Mouse (Mus musculus) stomach, embryonic 15.5 days (tissue): Measurements from ENCODE around the gene Stk10. TPM values are rescaled to one million over a fixed set of nuclear protein-coding genes. Genes with fewer than 3 reads are reported as not detected.
"Not testable (repeated sequence)": the region's sequence is repeated elsewhere in the genome, so short reads cannot be mapped to it uniquely, and the experiment has no call there.

Experiments
- ATAC-seq: fragments of 200-750 bp; cut with Nextera tagmentation; 2 replicates; pipeline ENCODE4 v1.8.0; 2017; ENCODE audit warnings: low read depth, moderate number of reproducible peaks, moderate TSS enrichment; ENCODE audit not compliant: insufficient read depth, low FRiP score
- H3K27ac ChIP-seq: fragments of 300-500 bp; sonication (generic); 2 replicates; pipeline ENCODE4 v1.5.1; 2015; ENCODE audit warnings: mild to moderate bottlenecking, inconsistent platforms
- H3K27me3 ChIP-seq: fragments of 300-500 bp; sonication (generic); replicated peaks from 2 replicates; pipeline ENCODE4 v1.6.1; 2015; ENCODE audit warnings: inconsistent platforms
- H3K36me3 ChIP-seq: fragments of 300-500 bp; sonication (generic); 2 replicates; pipeline ENCODE4 v1.6.1; 2015; ENCODE audit warnings: inconsistent platforms
- H3K4me1 ChIP-seq: fragments of 300-500 bp; sonication (generic); 2 replicates; pipeline ENCODE4 v1.6.1; 2015; ENCODE audit warnings: inconsistent platforms
- H3K4me2 ChIP-seq: fragments of 300-500 bp; sonication (generic); 2 replicates; pipeline ENCODE4 v1.6.1; 2015; ENCODE audit warnings: mild to moderate bottlenecking, inconsistent platforms
- H3K4me3 ChIP-seq: fragments of 300-500 bp; sonication (generic); replicated peaks from 2 replicates; pipeline ENCODE4 v1.5.1; 2015; ENCODE audit warnings: inconsistent platforms
- H3K9ac ChIP-seq: fragments of 300-500 bp; sonication (generic); 2 replicates; pipeline ENCODE4 v1.6.1; 2015; ENCODE audit warnings: inconsistent platforms
- H3K9me3 ChIP-seq: fragments of 300-500 bp; sonication (generic); 2 replicates; pipeline ENCODE4 v1.6.1; 2016; ENCODE audit warnings: inconsistent platforms
- WGBS: fragments of 180-500 bp; shearing (Covaris S2); methylation state at CpG from one replicate; pipeline ENCODE4 v1.1.7; 2015; 5-methylcytosine and 5-hydroxymethylcytosine counted together
- polyA plus RNA-seq: library from polyadenylated mRNA; unstranded; fragments of >200 nt; fragmentation: Nextera tagmentation; extraction: Ambion mirVana; gene quantifications from 2 replicates; pipeline ENCODE4 v1.2.1, GENCODE M21; 2015

Gene Stk10
- polyA plus RNA-seq, 1 experiment from 2014 or later, result 3.8 TPM

GRCm38 (mm10) chr11:32505091-32505739 lies 27.9 kb upstream of the Stk10 start:
- Histone ChIP-seq H3K4me1 (no peaks in the 10 kb centered on the region), H3K36me3 (peaks cover 7% of the 10 kb centered on the region; the same call in 1 of the 2 replicates), H3K27ac (no peak overlapping the region), H3K4me2 (no peak overlapping the region), H3K4me3 (no peak overlapping the region), H3K9me3 (no peaks in the 10 kb centered on the region), H3K27me3 (no peaks in the 10 kb centered on the region), H3K9ac (no peak overlapping the region)
- no peak for ATAC-seq
- WGBS, result 69% methylated on average over 7 of the region's 7 CpGs

DNA sequence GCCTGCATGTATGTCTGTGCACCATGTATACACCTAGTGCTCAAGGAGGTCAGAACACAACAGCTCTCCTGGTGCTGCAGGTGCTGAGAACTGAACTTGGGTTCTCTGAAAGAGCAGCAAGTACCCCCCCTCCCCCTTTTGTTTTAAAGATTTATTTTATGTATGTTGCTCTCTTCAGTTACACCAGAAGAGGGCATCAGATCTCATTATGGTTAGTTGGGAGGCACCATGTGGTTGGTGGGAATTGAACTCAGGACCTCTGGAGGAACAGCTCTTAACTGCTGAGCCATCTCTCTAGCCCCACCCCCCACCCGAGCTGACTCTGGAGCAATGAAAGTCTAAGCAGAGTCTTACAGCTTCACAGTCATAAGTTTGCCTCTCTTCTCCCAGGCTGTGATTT lies 22.2 kb upstream of the Stk10 start:
- 77% methylated on average over 1 of the region's 1 CpGs for WGBS
- no peak overlapping the region for H3K27ac ChIP-seq
- H3K9ac ChIP-seq, result no peak overlapping the region
- no peaks in the 10 kb centered on the region for H3K36me3 ChIP-seq
- H3K4me2 ChIP-seq, result no peak overlapping the region
- H3K4me3 ChIP-seq, result no peak overlapping the region
- no peaks in the 10 kb centered on the region for H3K27me3 ChIP-seq
- H3K9me3 ChIP-seq, result no peaks in the 10 kb centered on the region
- no peak for ATAC-seq
- H3K4me1 ChIP-seq, result no peaks in the 10 kb centered on the region

- not testable (repeated sequence) for ATAC-seq, H3K4me2 ChIP-seq, H3K27ac ChIP-seq, H3K4me3 ChIP-seq, H3K27me3 ChIP-seq, H3K4me1 ChIP-seq, H3K36me3 ChIP-seq, H3K9ac ChIP-seq, H3K9me3 ChIP-seq
- WGBS, result 89% methylated on average over 5 of the region's 5 CpGs
These were observed 18.3 kb upstream of the Stk10 start for GRCm38 (mm10) chr11:32514853-32515252.

DNA sequence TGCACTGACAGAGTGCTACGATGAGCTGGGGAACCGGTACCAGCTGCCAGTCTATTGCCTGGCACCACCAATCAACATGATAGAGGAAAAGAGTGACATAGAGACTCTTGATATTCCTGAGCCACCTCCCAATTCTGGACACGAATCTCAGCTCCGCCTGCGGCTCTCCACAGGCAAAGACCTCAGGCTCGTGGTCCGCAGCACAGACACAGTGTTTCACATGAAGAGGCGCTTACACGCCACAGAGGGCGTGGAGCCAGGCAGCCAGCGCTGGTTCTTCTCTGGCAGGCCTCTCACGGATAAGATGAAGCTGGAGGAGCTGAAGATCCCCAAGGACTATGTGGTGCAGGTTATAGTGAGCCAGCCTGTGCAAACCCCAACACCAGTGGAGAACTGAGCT lies 17.0 kb upstream of the Stk10 start:
- no peak overlapping the region for H3K4me3 ChIP-seq
- WGBS, result 89% methylated on average over 12 of the region's 12 CpGs
- H3K9me3 ChIP-seq, result no peaks in the 10 kb centered on the region
- no peaks in the 10 kb centered on the region for H3K4me1 ChIP-seq
- H3K9ac ChIP-seq, result no peak overlapping the region
- H3K27ac ChIP-seq, result no peak overlapping the region
- ATAC-seq, result no peak
- peaks cover 9% of the 10 kb centered on the region for H3K36me3 ChIP-seq
- no peaks in the 10 kb centered on the region for H3K27me3 ChIP-seq
- no peak overlapping the region for H3K4me2 ChIP-seq

GRCm38 (mm10) chr11:32516916-32517712 lies 16.0 kb upstream of the Stk10 start:
- ATAC-seq, result no peak
- no peak overlapping the region for H3K27ac ChIP-seq
- 84% methylated on average over 8 of the region's 8 CpGs for WGBS
- H3K4me3 ChIP-seq, result no peak overlapping the region
- H3K4me2 ChIP-seq, result no peak overlapping the region
- no peaks in the 10 kb centered on the region for H3K27me3 ChIP-seq
- peaks cover 9% of the 10 kb centered on the region for H3K36me3 ChIP-seq
- H3K9me3 ChIP-seq, result no peaks in the 10 kb centered on the region
- no peak overlapping the region for H3K9ac ChIP-seq
- H3K4me1 ChIP-seq, result no peaks in the 10 kb centered on the region

DNA sequence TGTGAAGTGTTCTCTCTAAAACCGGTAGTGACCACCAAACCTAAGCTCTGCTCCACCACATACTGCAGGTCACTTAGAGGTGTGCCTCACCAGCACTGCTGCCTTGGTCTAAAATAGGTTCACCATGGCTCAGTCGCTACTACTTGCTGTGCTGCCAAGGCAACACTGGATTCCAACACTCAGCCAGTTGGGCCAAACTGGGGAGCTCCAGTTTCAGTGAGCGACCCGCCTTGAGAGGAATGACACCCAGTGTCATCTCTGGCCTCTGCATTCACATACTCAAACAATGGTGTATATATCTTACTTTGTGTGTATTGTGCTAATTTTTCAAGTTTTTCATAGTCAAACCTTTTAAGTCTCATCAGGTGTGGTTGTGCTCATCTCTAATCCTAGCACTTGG lies 14.3 kb upstream of the Stk10 start:
- Histone ChIP-seq H3K4me2 (no peak overlapping the region), H3K4me3 (no peak overlapping the region), H3K9me3 (no peaks in the 10 kb centered on the region), H3K27me3 (no peaks in the 10 kb centered on the region), H3K27ac (no peak overlapping the region), H3K36me3 (peaks cover 11% of the 10 kb centered on the region), H3K4me1 (no peaks in the 10 kb centered on the region), H3K9ac (no peak overlapping the region)
- ATAC-seq, result no peak
- WGBS, result 88% methylated on average over 4 of the region's 4 CpGs

- no peaks in the 10 kb centered on the region for H3K9me3 ChIP-seq
- no peak overlapping the region for H3K4me3 ChIP-seq
These were observed 13.8 kb upstream of the Stk10 start for GRCm38 (mm10) chr11:32519354-32519753.

GRCm38 (mm10) chr11:32521246-32521645 lies 11.9 kb upstream of the Stk10 start:
- Histone ChIP-seq H3K27me3 (no peaks in the 10 kb centered on the region), H3K27ac (no peak overlapping the region), H3K9ac (no peak overlapping the region), H3K4me1 (no peaks in the 10 kb centered on the region), H3K9me3 (no peaks in the 10 kb centered on the region), H3K4me3 (no peak overlapping the region), H3K4me2 (no peak overlapping the region), H3K36me3 (peaks cover 13% of the 10 kb centered on the region)
- 74% methylated on average over 2 of the region's 2 CpGs for WGBS
- no peak for ATAC-seq

More at GRCm38 (mm10) chr11:32519354-32519753, 13.8 kb upstream of the Stk10 start:
- peaks cover 13% of the 10 kb centered on the region for H3K36me3 ChIP-seq
- no peak overlapping the region for H3K27ac ChIP-seq
- ATAC-seq, result no peak
- no peaks in the 10 kb centered on the region for H3K4me1 ChIP-seq
- H3K9ac ChIP-seq, result no peak overlapping the region
- H3K27me3 ChIP-seq, result no peaks in the 10 kb centered on the region
- WGBS, result 84% methylated on average over 1 of the region's 1 CpGs
- H3K4me2 ChIP-seq, result no peak overlapping the region

DNA sequence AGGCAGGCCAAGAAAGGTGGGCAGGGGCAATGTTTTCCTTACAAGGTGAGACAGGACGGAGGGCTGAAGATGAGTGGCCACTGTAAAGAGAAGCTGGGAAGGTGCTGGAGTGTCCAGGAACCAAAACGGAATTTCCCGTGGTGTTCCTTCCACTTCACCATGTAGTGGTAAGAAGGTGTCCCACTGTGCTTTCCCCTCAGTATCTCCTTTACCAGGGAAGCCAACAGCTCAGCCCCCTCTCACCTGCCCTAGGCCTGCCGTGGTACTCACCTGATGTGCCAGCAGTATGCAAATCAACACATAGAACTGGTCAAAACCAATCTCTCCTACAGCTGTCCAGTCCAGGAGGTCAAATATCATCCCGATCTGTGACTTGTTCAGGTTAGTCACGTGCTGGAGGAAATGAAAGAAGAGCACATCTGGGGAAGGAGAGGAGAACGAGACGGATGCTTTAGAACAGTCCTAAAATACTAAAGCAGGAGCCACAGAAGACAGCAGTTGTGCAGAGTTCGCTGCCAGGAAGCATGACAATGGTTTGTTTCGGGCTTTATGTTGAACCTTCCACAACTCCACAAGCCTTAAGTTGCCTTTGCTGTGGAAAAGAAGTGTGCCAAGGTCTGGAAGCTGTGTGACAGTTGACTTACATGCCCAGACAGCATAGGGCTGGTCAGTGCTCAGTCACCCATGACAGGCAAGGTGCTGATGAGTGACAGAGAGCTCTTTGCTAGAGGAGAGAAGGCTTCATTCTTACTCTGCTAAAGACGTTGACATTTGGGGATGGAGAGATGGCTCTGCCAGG lies 8.8 kb upstream of the Stk10 start:
- Histone ChIP-seq H3K27ac (no peak overlapping the region), H3K4me1 (no peaks in the 10 kb centered on the region), H3K27me3 (no peaks in the 10 kb centered on the region), H3K4me2 (no peak overlapping the region), H3K9me3 (no peaks in the 10 kb centered on the region), H3K4me3 (no peak overlapping the region), H3K9ac (no peak overlapping the region), H3K36me3 (0 out of 2 replicates have a peak, but pooled peaks cover 4% of the 10 kb centered on the region)
- no peak for ATAC-seq
- 84% methylated on average over 11 of the region's 11 CpGs for WGBS

- H3K36me3 ChIP-seq, result 0 out of 2 replicates have a peak, but pooled peaks cover 4% of the 10 kb centered on the region
- no peak overlapping the region for H3K4me2 ChIP-seq
- WGBS, result 77% methylated on average over 4 of the region's 4 CpGs
- no peak overlapping the region for H3K9ac ChIP-seq
- no peaks in the 10 kb centered on the region for H3K27me3 ChIP-seq
- H3K27ac ChIP-seq, result no peak overlapping the region
- H3K9me3 ChIP-seq, result no peaks in the 10 kb centered on the region
- H3K4me3 ChIP-seq, result no peak overlapping the region
- H3K4me1 ChIP-seq, result no peaks in the 10 kb centered on the region
- ATAC-seq, result no peak
These were observed 6.1 kb upstream of the Stk10 start for GRCm38 (mm10) chr11:32527006-32527405.

- Histone ChIP-seq H3K4me2 (no peak overlapping the region), H3K9ac (no peak overlapping the region), H3K4me1 (peaks cover 12% of the 10 kb centered on the region), H3K36me3 (no peaks in the 10 kb centered on the region), H3K27ac (no peak overlapping the region), H3K9me3 (no peaks in the 10 kb centered on the region), H3K4me3 (no peak overlapping the region), H3K27me3 (no peaks in the 10 kb centered on the region)
- WGBS, result 86% methylated on average over 1 of the region's 1 CpGs
- no peak for ATAC-seq
These were observed 3.0 kb upstream of the Stk10 start for GRCm38 (mm10) chr11:32530151-32530550.
